Mouse (Mus musculus): Measurements from ENCODE around the gene Slc40a1. TPM values are rescaled to one million over a fixed set of nuclear protein-coding genes. Genes with fewer than 3 reads are reported as not detected.

Slc40a1 gene
- total and polyA plus RNA-seq, 3 experiments: not detected

GRCm38 (mm10) chr1:45873250-45873649 is 53.1 kb downstream of the Slc40a1 start:
- Histone ChIP-seq H3K9ac (ENCODE audit: insufficient read depth, low read depth) (no peak overlapping the region), H3K36me3 (replicated peaks in 1 of 2; ENCODE audit: control insufficient read depth in 1 of 2, insufficient read depth in 1 of 2, low read length in 1 of 2) (no peaks in the 10 kb centered on the region), H3K4me3 (replicated peaks in 1 of 3; ENCODE audit: low read depth in 2 of 3, low read length in 2 of 3, poor library complexity in 1 of 3) (no peak overlapping the region), H3K9me3 (replicated peaks; ENCODE audit: low read length) (no peaks in the 10 kb centered on the region), H3K27me3 (replicated peaks) (no peaks in the 10 kb centered on the region), H3K4me1 (ENCODE audit: control insufficient read depth in 1 of 2, insufficient read depth in 2 of 2) (peaks cover 0 to 30% of the 10 kb centered on the region in 2 experiments; a peak in 2 of 4 replicates), H3K79me2 (replicated peaks; ENCODE audit: control insufficient read depth, extremely low read depth, insufficient read depth, poor library complexity, severe bottlenecking) (no peaks in the 10 kb centered on the region), H3K27ac (ENCODE audit: insufficient read depth, low read depth) (no peak overlapping the region), H3K4me2 (ENCODE audit: insufficient read depth, low read depth, poor library complexity, severe bottlenecking) (no peak overlapping the region)
- TF ChIP-seq ZKSCAN1 (IDR thresholded peaks at IDR 0.05; ENCODE audit: borderline replicate concordance, low read depth, low read length) (no peak), JUN (IDR thresholded peaks at IDR 0.05; ENCODE audit: insufficient read depth, low read depth, low read length) (no peak), MAFK (IDR thresholded peaks at IDR 0.05; ENCODE audit: insufficient replicate concordance, low read length) (peak; percentile 71; the same call in 1 of the 2 replicates)
- DNase-seq (ENCODE audit: extremely low read depth): no peak
- dilution Hi-C loops (cut with MboI; ENCODE audit: extremely low pct_ligation_motif_present, extremely low pct_unique_long_range_greater_than_20kb, low sequenced_read_pairs): no loop called here
- in situ Hi-C loops (cut with MboI; ENCODE audit: low pct_ligation_motif_present, low pct_unique_long_range_greater_than_20kb, low sequenced_read_pairs): no loop called here

- Histone ChIP-seq H3K4me3 (replicated peaks in 1 of 3; ENCODE audit: low read depth in 2 of 3, low read length in 2 of 3, poor library complexity in 1 of 3) (no peak overlapping the region), H3K27ac (ENCODE audit: insufficient read depth, low read depth) (no peak overlapping the region), H3K9me3 (replicated peaks; ENCODE audit: low read length) (no peaks in the 10 kb centered on the region), H3K4me2 (ENCODE audit: insufficient read depth, low read depth, poor library complexity, severe bottlenecking) (no peak overlapping the region), H3K9ac (ENCODE audit: insufficient read depth, low read depth) (no peak overlapping the region), H3K36me3 (replicated peaks in 1 of 2; ENCODE audit: control insufficient read depth in 1 of 2, insufficient read depth in 1 of 2, low read length in 1 of 2) (no peaks in the 10 kb centered on the region), H3K27me3 (replicated peaks) (no peaks in the 10 kb centered on the region), H3K4me1 (ENCODE audit: control insufficient read depth in 1 of 2, insufficient read depth in 2 of 2) (peaks cover 0 to 50% of the 10 kb centered on the region in 2 experiments; a peak in 2 of 4 replicates), H3K79me2 (replicated peaks; ENCODE audit: control insufficient read depth, extremely low read depth, insufficient read depth, poor library complexity, severe bottlenecking) (no peaks in the 10 kb centered on the region)
- no peak for DNase-seq (ENCODE audit: extremely low read depth)
- in situ Hi-C loops (cut with MboI; ENCODE audit: low pct_ligation_motif_present, low pct_unique_long_range_greater_than_20kb, low sequenced_read_pairs): no loop called here
- dilution Hi-C loops (cut with MboI; ENCODE audit: extremely low pct_ligation_motif_present, extremely low pct_unique_long_range_greater_than_20kb, low sequenced_read_pairs): no loop called here
- no peak for TF ChIP-seq JUND (conservative IDR thresholded peaks at IDR 0.05; ENCODE audit: low read depth, low read length)
- TF ChIP-seq CTCF (conservative IDR thresholded peaks at IDR 0.05 in 1 of 2, IDR thresholded peaks at IDR 0.05 in 1 of 2; ENCODE audit: low read depth in 2 of 2, low read length in 2 of 2): no peak
- TF ChIP-seq TCF12 (IDR thresholded peaks at IDR 0.05; ENCODE audit: low read depth, low read length): no peak
- no peak for TF ChIP-seq POLR2AphosphoS2 (IDR thresholded peaks at IDR 0.05; ENCODE audit: low read depth, low read length)
- no peak for TF ChIP-seq USF2 (conservative IDR thresholded peaks at IDR 0.05; ENCODE audit: low read depth, low read length)
- TF ChIP-seq ZNF384 (IDR thresholded peaks at IDR 0.05; ENCODE audit: low read depth, low read length): no peak
- TF ChIP-seq MXI1 (IDR thresholded peaks at IDR 0.05; ENCODE audit: low read depth, low read length): no peak
- no peak for TF ChIP-seq NRF1 (IDR thresholded peaks at IDR 0.05; ENCODE audit: low read depth, low read length)
- TF ChIP-seq MAFK (IDR thresholded peaks at IDR 0.05; ENCODE audit: insufficient replicate concordance, low read length): no peak
- TF ChIP-seq RCOR1 (conservative IDR thresholded peaks at IDR 0.05; ENCODE audit: low read depth, low read length): no peak
- TF ChIP-seq USF1 (IDR thresholded peaks at IDR 0.05; ENCODE audit: low read depth, low read length): no peak
- TF ChIP-seq NELFE (IDR thresholded peaks at IDR 0.05; ENCODE audit: low read depth, low read length): no peak
- no peak for TF ChIP-seq CHD2 (IDR thresholded peaks at IDR 0.05; ENCODE audit: low read length)
- no peak for TF ChIP-seq SIN3A (IDR thresholded peaks at IDR 0.05; ENCODE audit: low read length)
- TF ChIP-seq ETS1 (conservative IDR thresholded peaks at IDR 0.05; ENCODE audit: low read depth, low read length): no peak
- TF ChIP-seq KAT2A (IDR thresholded peaks at IDR 0.05; ENCODE audit: insufficient replicate concordance, low read length): no peak
- no peak for TF ChIP-seq TBP (conservative IDR thresholded peaks at IDR 0.05; ENCODE audit: low read depth, low read length)
- no peak for TF ChIP-seq HCFC1 (IDR thresholded peaks at IDR 0.05; ENCODE audit: low read depth, low read length)
- TF ChIP-seq GABPA (IDR thresholded peaks at IDR 0.05; ENCODE audit: insufficient replicate concordance, low read depth, low read length): no peak
Measured at GRCm38 (mm10) chr1:45868479-45869137, 57.7 kb downstream of the Slc40a1 start.

Data from CH12.LX (cell line).